Mouse (Mus musculus): ENCODE results near the gene Olfr821. TPM values are rescaled to one million over a fixed set of nuclear protein-coding genes. Genes with fewer than 3 reads are reported as not detected.
"Not testable (repeated sequence)": the region's sequence is repeated elsewhere in the genome, so short reads cannot be mapped to it uniquely, and the experiment has no call there.

Olfr821 gene
- total RNA-seq (2021): not detected
- long read RNA-seq, experiment 1: 0 reads
- long read RNA-seq, experiment 2: 0 reads

DNA sequence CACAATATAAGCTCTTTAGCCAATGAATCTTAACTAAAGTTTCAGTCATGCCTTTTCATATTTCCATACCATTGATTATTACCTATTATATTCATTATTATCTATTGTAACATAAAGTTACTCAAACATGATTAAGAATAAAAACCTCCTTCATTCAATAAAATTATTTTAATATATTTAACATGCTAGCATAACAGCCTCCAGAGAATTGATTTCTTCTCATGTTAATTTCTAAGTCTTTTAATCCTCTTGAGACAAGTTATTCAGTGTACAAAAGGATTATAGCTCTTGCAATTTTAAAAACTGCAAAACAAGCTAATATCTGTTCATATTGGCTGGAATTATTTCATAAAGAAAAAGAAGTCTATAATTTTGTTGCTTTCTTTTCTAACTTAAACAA, at the start of gene Olfr821:
Olfr821 (plus strand) TSS at position 301 of the 400 bp plus-strand sequence.
- DNase-seq (ENCODE audit: low spot score in 2 of 2): no peak

DNA sequence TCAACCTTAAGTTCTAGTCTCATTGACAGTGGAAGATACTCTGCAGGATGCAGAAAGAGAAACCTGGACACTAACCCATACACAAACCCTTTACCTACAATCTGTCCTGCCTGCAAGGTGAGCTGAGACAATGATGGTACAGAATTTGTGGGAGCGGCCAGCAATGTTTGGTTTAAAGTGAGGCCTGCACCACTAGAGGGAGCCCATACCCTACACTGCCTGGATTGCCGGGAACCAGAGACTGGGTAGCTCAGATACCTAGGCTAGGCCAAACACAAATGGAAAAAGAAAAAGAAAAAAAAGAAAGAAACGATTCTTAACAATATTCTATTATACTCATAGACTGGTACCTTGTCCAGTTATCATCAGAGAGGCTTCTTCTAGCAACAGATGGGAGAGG, 48.3 kb upstream of the Olfr821 start:
- not testable (repeated sequence) for DNase-seq (ENCODE audit: low spot score in 2 of 2)

DNA sequence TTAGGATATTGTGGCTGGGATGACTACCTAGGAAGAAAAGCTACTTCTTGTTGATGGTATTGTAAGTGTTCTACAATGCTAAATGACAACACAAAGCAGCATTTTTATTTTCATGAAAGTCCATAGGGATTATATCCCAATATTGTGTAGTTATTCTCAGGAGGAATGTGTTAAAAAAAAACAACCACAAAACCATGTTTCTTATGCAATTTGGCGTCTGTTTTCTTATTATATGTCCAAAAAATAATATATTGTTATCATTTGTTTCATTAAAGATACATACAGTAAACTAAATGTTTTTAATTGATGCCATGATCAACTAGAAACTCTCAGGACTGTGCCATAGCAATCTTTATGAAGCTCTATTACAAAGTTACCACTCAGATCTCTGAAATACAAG, 45.2 kb upstream of the Olfr821 start, which contains the start of gene Gm10310:
Gm10310 (minus strand) TSS at position 101 of the 400 bp plus-strand sequence.
- not testable (repeated sequence) for DNase-seq (ENCODE audit: low spot score in 2 of 2)

DNA sequence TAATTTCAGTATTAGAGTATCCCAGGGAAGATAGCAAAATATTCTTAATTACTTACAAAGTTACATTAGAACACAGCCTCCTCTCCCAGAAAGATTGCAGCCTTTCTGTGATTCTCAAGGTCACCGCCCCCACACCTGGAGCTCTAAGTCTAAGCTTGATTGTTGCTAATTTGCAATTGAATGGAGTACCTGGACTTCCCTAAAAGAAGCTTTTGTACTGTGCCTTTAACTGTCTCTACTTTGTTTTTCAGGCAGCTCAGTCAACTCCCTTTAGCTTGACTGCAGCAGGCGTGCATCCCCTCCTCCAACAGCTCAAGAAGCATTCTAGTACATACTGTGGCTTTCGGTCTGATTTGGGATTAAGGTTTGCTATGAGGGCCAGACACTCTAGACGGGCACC, 26.0 kb upstream of the Olfr821 start:
- DNase-seq (ENCODE audit: low spot score in 2 of 2): not testable (repeated sequence)

DNA sequence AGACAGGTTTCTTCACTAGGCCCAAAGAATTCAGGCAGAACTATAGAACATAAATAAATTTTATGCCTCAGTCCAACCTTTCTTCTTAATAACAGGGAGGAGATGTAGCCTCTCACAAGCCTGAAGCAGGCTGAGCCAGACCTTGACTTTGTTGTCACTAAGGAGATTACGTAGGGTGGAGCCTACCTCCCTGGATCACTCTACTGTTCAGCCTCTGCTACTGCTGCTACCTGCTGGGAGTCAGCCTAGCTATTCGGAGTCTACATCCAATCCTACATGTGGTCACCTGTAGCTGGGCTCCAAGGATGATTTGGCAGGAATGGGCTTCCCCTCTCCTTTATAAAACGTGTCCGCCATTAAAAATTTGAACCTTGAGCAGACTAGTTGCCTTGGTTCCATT, 24.8 kb upstream of the Olfr821 start:
- not testable (repeated sequence) for DNase-seq (ENCODE audit: low spot score in 2 of 2)

DNA sequence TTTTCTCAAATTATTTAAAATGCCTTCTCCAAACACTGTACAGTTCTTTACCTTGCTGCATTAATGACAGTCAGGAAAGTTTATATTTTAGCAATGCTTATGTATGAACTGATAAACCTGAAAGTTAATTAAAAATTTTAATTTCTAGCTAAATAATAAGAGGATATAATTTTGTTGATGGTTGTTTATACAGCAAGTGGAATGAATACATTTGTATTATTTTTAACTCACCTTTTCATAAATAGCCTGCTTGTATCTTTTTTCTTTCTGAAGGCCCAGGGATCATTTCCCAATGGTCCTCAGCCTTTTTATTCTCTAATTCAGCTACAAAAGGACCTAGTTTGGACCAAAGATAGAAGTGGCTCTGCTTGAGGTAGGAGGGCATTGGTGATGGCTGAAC, 17.8 kb upstream of the Olfr821 start, which contains the start of gene Olfr820:
Olfr820 (plus strand) TSS at position 301 of the 400 bp plus-strand sequence.
- no peak for DNase-seq (ENCODE audit: low spot score in 2 of 2)

DNA sequence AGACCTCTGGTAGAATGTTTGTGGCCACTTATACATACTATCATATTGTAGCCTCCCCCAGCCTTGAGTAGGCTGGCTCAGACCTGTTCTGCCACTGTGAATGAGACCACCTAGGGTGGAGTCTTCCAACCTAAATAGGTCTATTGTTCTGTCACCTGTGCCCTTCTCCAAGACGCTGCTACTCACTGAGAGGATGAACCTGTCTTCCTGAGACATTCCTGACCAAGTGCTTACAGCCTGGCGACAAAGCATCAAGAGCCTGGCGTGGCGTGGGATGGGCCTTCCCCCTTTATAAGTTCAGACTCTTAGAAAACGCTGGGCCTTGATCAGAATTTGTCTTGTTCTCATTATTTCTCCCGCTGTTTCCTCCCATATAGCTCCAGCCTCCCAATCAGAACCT, 6.9 kb downstream of the Olfr821 start:
- no peak for DNase-seq (ENCODE audit: low spot score in 2 of 2)

DNA sequence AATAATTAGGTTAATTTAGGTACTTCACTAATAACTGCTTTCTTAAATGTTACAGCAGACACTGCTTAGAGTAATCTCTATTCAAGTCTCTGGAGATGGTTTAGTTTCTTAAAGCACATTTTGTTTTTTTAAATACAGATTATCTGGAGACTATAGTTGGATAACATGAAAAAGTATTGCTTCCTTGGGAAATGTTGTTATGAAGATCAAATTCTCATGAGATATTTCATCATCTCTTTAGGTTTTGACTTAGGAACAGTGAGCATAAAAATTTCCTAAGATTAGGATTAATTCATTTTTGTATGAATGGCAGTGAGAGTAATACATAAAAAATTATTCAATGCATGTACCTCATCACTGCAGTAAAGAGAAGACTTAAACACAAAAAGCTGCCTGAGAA, 40.8 kb downstream of the Olfr821 start, which contains the start of gene Olfr822:
Olfr822 (plus strand) TSS at position 301 of the 400 bp plus-strand sequence.
- no peak for DNase-seq (ENCODE audit: low spot score in 2 of 2)

Other genes with a start within 250 kb of the Olfr821 start
- not detected for gene Olfr810, start 235.4 kb upstream of the Olfr821 start, total RNA-seq (2021)
- gene Olfr811, start 226.0 kb upstream of the Olfr821 start, total RNA-seq (2021): not detected
- gene Olfr812, start 184.3 kb upstream of the Olfr821 start, total RNA-seq (2021): not detected
- gene Olfr813, start 175.0 kb upstream of the Olfr821 start, total RNA-seq (2021): not detected
- gene Olfr814, start 150.5 kb upstream of the Olfr821 start, total RNA-seq (2021): not detected
- gene Olfr815, start 124.5 kb upstream of the Olfr821 start, total RNA-seq (2021): not detected
- not detected for gene Olfr816, start 114.8 kb upstream of the Olfr821 start, total RNA-seq (2021)
- gene Olfr818, start 81.2 kb upstream of the Olfr821 start, total RNA-seq (2021): not detected
- gene Olfr819, start 63.1 kb upstream of the Olfr821 start, total RNA-seq (2021): not detected
- gene Olfr247, start 54.2 kb upstream of the Olfr821 start, total RNA-seq (2021): not detected
- gene Gm10310, start 45.3 kb upstream of the Olfr821 start, total RNA-seq (2021): not detected
- gene Olfr820, start 17.7 kb upstream of the Olfr821 start, total RNA-seq (2021): not detected
- not detected for gene Olfr822, start 40.9 kb downstream of the Olfr821 start, total RNA-seq (2021)
- gene Olfr823, start 85.0 kb downstream of the Olfr821 start, total RNA-seq (2021): not detected
- not detected for gene Olfr824, start 99.7 kb downstream of the Olfr821 start, total RNA-seq (2021)
- not detected for gene Olfr825, start 136.4 kb downstream of the Olfr821 start, total RNA-seq (2021)
- gene Olfr826, start 153.8 kb downstream of the Olfr821 start, total RNA-seq (2021): not detected
- not detected for gene Olfr827, start 184.1 kb downstream of the Olfr821 start, total RNA-seq (2021)
- under 1 TPM; 0.19 to 0.30 TPM for gene Neurod4, start 249.9 kb downstream of the Olfr821 start, total RNA-seq (2021)

Data from layer of hippocampus, postnatal 14 days (tissue).